Mouse (Mus musculus): ENCODE measurements around the gene Dlx2. TPM values are rescaled to one million over a fixed set of nuclear protein-coding genes. Genes with fewer than 3 reads are reported as not detected.

The Dlx2 gene
- polyA plus RNA-seq, 1 experiment from 2014 or later, result 1.6 TPM

DNA sequence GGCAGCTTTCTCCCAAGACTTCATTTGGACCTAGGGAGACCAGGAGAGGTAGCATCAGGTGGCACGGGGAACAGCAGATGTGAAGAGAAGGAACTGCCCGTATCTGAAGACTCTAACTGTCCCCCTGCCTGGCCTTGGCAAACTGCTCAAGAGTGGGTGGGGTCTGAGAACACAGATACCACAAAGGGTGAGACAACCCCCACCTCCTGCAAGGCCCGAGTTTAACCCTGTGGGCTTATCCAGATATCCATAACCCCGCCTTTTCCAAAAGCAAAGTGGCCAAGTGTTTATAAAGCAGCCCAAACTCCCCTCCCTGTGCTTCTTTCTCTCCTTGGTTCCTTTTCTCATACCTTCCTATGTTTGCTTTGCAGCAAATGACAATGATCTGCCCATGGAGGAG is 23.1 kb downstream of the Dlx2 start:
- H3K4me3 ChIP-seq, result no peak overlapping the region
- no peak overlapping the region for H3K27ac ChIP-seq
- no peaks in the 10 kb centered on the region for H3K9me3 ChIP-seq
- no peak overlapping the region for H3K4me2 ChIP-seq (replicated peaks)
- ATAC-seq (ENCODE audit: low FRiP score, low read depth), result no peak
- no peak overlapping the region for H3K9ac ChIP-seq
- 64% methylated on average over 4 of the region's 4 CpGs for WGBS
- no peaks in the 10 kb centered on the region for H3K36me3 ChIP-seq
- H3K27me3 ChIP-seq (replicated peaks), result peaks cover 76% of the 10 kb centered on the region
- no peaks in the 10 kb centered on the region for H3K4me1 ChIP-seq

DNA sequence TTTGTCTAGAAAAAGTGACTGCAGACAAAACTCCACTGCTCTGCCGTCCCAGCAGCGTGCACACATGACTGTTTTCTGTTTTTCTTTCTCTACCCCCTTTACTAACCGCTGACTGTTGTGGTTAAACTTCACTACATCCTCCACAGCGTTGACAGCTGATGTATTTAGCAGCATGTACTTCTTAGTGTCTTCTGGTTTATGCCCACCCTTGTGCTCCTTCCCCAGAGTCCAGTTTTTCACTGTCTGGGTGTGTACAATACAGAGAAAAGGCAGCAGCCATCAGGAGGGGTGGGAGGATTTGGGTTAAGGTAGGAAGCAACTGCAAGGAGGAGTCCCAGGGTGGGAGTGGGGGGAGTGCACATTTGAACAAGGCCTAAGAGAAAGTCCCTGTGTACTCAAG is 23.7 kb downstream of the Dlx2 start:
- ATAC-seq (ENCODE audit: low FRiP score, low read depth), result no peak
- peaks cover 72% of the 10 kb centered on the region for H3K27me3 ChIP-seq (replicated peaks)
- H3K4me2 ChIP-seq (replicated peaks), result no peak overlapping the region
- H3K9ac ChIP-seq, result no peak overlapping the region
- H3K27ac ChIP-seq, result no peak overlapping the region
- 69% methylated on average over 4 of the region's 4 CpGs for WGBS
- no peaks in the 10 kb centered on the region for H3K36me3 ChIP-seq
- peaks cover 3% of the 10 kb centered on the region; the same call in 1 of the 2 replicates for H3K4me1 ChIP-seq
- no peaks in the 10 kb centered on the region for H3K9me3 ChIP-seq
- no peak overlapping the region for H3K4me3 ChIP-seq

DNA sequence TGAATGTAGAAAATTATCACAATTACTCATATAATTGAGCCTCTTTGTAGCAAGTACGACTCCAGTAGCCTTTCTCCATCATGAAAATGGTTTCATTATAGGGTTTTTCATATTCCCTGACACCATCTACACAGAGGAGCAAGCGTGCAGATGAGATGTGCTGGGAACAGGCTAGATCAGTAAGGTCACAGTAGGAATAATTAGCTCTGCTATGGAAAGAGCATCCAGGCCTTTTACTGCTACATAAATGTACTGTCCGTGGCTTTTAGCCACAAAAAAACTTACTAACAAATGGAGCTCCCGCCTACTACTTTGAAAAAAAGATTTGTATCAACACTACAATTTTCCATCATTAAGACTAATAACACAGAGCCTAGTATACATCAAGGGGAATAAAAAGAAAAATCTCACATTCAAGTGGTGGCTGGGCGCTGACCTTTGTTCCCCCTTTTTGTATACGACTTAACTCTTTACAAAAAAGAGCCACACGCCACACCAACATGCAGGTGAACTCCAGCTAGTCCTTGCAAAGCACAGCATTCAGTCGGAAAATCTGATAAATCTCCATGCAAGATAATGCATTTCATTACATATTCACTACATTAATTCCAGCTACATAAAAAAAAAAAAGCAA is 29.0 kb downstream of the Dlx2 start:
- ATAC-seq (ENCODE audit: low FRiP score, low read depth), result no peak
- H3K27ac ChIP-seq, result no peak overlapping the region

DNA sequence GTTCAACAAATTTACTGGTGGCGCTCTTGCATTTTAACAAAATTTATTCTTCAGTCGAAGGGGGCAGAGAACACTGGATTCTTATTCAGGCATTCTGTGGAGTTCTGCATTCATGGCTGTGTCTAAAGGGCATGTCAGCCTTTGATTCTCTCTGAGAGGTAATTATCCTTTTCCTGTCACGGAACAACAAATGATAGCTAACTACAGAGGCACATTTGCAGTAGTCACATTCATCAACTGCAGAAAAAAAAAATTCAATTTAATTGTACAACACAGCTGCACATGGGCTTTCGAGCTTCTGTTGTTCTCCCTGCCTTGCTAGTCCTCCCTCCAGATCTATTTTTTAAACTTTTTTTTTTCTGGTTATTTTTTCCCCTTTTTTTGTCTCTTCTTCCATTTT is 29.6 kb downstream of the Dlx2 start:
- H3K4me3 ChIP-seq, result no peak overlapping the region
- no peak for ATAC-seq (ENCODE audit: low FRiP score, low read depth)
- H3K36me3 ChIP-seq, result no peaks in the 10 kb centered on the region
- peaks cover 12% of the 10 kb centered on the region; the same call in 1 of the 2 replicates for H3K4me1 ChIP-seq
- H3K27ac ChIP-seq, result no peak overlapping the region
- no peak overlapping the region; the same call in 1 of the 2 replicates for H3K4me2 ChIP-seq (replicated peaks)
- no peaks in the 10 kb centered on the region for H3K9me3 ChIP-seq
- peaks cover 29% of the 10 kb centered on the region for H3K27me3 ChIP-seq (replicated peaks)
- 15% methylated on average over 4 of the region's 4 CpGs for WGBS
- no peak overlapping the region for H3K9ac ChIP-seq

More for the DNA sequence above, 29.0 kb downstream of the Dlx2 start:
- no peak overlapping the region for H3K4me3 ChIP-seq
- no peak overlapping the region for H3K9ac ChIP-seq
- no peaks in the 10 kb centered on the region for H3K9me3 ChIP-seq
- no peaks in the 10 kb centered on the region for H3K36me3 ChIP-seq
- H3K4me2 ChIP-seq (replicated peaks), result no peak overlapping the region
- peaks cover 29% of the 10 kb centered on the region for H3K27me3 ChIP-seq (replicated peaks)
- peaks cover 12% of the 10 kb centered on the region; the same call in 1 of the 2 replicates for H3K4me1 ChIP-seq
- 28% methylated on average over 8 of the region's 8 CpGs for WGBS

DNA sequence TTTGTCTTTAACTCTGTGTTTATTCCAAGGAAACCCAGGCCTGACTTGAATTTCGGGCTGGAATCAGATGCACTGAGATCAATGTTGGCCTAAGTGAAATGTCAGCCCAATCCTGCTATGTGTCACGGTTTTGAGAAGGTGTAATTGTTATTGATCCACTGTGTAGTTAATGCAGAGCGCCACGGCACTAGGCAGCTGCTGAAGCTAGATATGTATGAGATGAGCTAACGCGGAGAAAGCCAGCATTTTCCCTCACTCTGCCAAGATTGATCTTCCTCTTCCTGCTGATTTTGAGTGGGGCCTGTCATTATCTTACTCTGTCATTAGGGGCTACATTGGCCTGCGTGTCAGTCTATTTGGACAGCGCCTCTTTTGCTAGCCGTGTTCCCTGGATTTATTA is 34.2 kb downstream of the Dlx2 start:
- Histone ChIP-seq H3K4me1 (peaks cover 3% of the 10 kb centered on the region; the same call in 1 of the 2 replicates), H3K9ac (no peak overlapping the region), H3K9me3 (no peaks in the 10 kb centered on the region), H3K4me2 (replicated peaks) (no peak overlapping the region), H3K36me3 (no peaks in the 10 kb centered on the region), H3K27ac (no peak overlapping the region), H3K27me3 (replicated peaks) (peaks cover 8% of the 10 kb centered on the region), H3K4me3 (no peak overlapping the region)
- 84% methylated on average over 9 of the region's 9 CpGs for WGBS
- ATAC-seq (ENCODE audit: low FRiP score, low read depth), result no peak

DNA sequence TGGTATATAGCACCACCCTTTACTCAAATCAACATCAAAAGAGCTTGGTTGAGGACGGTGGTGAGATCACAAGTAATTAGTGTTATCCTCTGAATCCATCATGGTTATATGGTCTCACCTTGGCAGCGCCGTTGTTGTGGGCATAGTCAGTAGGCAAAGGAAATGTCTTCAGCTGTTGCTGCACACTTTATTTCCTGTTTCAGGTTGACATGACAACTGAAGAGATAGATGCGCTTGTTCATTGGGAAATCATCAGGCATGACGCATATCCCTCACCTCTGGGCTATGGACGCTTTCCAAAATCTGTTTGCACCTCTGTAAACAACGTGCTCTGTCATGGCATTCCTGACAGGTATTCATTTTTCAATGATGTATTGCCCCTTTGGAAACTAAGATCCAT is 35.3 kb downstream of the Dlx2 start:
- no peak for ATAC-seq (ENCODE audit: low FRiP score, low read depth)
- Histone ChIP-seq H3K9ac (no peak overlapping the region), H3K4me1 (no peaks in the 10 kb centered on the region), H3K27ac (no peak overlapping the region), H3K27me3 (replicated peaks) (peaks cover 8% of the 10 kb centered on the region), H3K4me3 (no peak overlapping the region), H3K4me2 (replicated peaks) (no peak overlapping the region), H3K36me3 (no peaks in the 10 kb centered on the region), H3K9me3 (no peaks in the 10 kb centered on the region)
- WGBS, result 75% methylated on average over 7 of the region's 7 CpGs

DNA sequence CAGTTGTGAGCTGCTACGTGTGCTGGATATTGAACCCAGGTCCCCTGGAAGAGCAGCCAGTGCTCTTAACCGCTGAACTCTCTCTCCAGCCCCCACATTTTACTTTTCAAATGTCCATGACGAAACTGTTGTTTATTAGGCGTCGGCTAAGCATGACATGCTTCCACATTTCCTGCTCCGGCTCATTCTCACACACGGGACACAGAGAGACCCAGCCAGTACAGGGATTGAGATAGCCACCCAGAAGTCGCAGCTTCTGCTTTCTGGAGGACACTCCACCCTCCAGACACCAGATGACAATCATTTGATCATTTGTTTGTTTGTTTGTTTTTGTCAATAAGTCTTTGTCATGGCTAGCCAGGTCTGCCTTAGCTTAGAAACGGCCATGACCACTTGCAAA is 41.7 kb downstream of the Dlx2 start:
- ATAC-seq (ENCODE audit: low FRiP score, low read depth), result no peak
- H3K9me3 ChIP-seq, result no peaks in the 10 kb centered on the region
- H3K27me3 ChIP-seq (replicated peaks), result no peaks in the 10 kb centered on the region
- no peak overlapping the region for H3K4me3 ChIP-seq
- no peak overlapping the region for H3K9ac ChIP-seq
- H3K27ac ChIP-seq, result no peak overlapping the region
- peaks cover 2% of the 10 kb centered on the region; the same call in 1 of the 2 replicates for H3K4me1 ChIP-seq
- WGBS, result 77% methylated on average over 9 of the region's 9 CpGs
- H3K4me2 ChIP-seq (replicated peaks), result no peak overlapping the region
- no peaks in the 10 kb centered on the region for H3K36me3 ChIP-seq

DNA sequence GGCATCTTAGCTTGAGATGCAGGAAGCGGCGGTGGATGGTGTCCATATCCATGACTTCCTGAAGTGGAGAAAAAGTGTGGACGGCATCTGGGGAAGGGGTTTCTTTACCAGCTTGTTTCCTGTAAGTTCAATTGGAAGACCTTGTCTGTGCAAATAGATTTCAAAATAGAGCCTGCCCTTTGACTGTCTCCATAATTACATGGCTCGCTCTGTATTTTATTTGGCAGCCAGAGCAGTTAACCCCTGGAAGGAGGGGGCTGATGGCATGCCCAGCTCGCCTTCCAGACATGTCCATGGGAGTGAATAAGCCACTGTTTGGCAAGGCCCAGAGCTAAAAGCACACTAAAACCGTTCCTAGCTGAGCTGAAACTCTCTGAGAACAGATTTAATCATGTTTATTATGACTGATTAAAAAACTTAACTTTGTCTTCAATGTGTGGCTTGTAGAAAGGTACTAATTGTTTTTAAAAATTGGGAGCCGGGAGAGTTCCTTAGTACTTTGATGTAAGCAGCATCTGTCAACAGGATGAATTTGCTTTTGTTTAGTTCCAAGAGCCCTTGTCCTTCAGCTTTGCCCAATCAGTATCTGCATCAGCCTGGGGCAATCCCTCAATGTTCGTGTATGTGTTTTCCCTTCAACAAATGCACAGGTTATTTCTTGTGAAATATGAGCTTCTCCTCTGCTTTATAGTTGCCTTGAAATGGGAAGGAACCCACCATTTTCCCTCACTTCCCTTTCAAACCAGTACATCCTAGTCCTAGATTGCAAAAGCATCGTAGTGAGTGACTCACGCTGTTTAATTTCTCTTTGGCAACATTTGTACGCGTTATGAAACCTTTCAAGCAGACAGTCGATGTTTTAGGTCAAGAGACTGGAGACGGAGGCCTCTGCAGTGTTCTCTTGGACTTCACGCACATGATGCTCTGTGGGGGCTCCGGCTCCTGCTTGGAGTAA is 47.0 kb downstream of the Dlx2 start:
- ATAC-seq (ENCODE audit: low FRiP score, low read depth), result no peak
- Histone ChIP-seq H3K4me2 (replicated peaks) (no peak overlapping the region), H3K4me1 (peaks cover 9% of the 10 kb centered on the region; the same call in 1 of the 2 replicates), H3K27ac (no peak overlapping the region), H3K4me3 (no peak overlapping the region), H3K9ac (no peak overlapping the region), H3K27me3 (replicated peaks) (no peaks in the 10 kb centered on the region), H3K36me3 (no peaks in the 10 kb centered on the region), H3K9me3 (no peaks in the 10 kb centered on the region)
- WGBS, result 72% methylated on average over 16 of the region's 16 CpGs

DNA sequence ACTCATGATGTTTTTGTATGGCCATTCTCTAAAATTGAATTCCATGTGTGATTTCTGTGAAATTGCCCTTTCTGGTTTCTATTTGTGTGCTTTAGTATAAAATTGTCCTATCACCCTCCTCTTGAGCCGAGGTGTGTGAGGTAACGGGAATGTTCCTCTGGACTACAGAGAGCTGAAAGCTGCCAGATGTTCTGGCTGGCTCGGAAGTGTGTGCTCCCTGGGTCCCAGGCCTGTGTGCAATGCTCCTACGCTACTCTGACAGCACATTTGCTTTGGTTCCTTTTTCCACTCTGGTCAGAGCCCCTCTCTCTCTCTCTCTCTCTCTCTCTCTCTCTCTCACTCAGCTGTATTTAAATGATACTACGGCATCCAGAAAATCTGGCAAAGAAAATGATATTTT is 49.4 kb downstream of the Dlx2 start:
- 59% methylated on average over 5 of the region's 5 CpGs for WGBS
- peaks cover 9% of the 10 kb centered on the region; the same call in 1 of the 2 replicates for H3K4me1 ChIP-seq

DNA sequence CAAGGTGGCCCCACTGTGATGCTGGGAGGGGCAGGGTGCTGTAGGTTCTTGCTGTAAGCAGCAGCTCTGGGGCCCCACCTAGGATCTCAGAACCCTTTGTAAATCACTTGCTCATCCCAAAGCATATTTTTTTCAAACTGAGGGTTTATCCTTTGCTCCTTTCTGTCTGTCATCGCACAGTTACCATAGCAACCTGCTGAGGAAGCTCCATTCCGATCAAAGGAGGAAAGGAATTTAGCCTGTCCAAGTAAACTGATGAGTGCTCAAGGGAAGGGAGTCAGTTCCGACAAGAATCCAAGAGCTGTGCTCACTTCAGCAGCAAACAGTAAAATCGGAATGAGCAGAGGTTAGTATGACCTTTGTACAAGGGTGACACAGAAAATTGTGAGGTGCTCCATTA is 51.6 kb downstream of the Dlx2 start:
- Histone ChIP-seq H3K9me3 (no peaks in the 10 kb centered on the region), H3K4me2 (replicated peaks) (no peak overlapping the region), H3K27me3 (replicated peaks) (no peaks in the 10 kb centered on the region), H3K9ac (no peak overlapping the region), H3K4me1 (peaks cover 7% of the 10 kb centered on the region; the same call in 1 of the 2 replicates), H3K4me3 (no peak overlapping the region), H3K27ac (no peak overlapping the region), H3K36me3 (no peaks in the 10 kb centered on the region)
- no peak for ATAC-seq (ENCODE audit: low FRiP score, low read depth)
- whole genome bisulfite sequencing, result 27% methylated on average over 4 of the region's 4 CpGs

More for the DNA sequence above, 49.4 kb downstream of the Dlx2 start:
- Histone ChIP-seq H3K4me2 (replicated peaks) (no peak overlapping the region), H3K36me3 (no peaks in the 10 kb centered on the region), H3K9ac (no peak overlapping the region), H3K4me3 (no peak overlapping the region), H3K9me3 (no peaks in the 10 kb centered on the region), H3K27me3 (replicated peaks) (no peaks in the 10 kb centered on the region), H3K27ac (no peak overlapping the region)
- ATAC-seq (ENCODE audit: low FRiP score, low read depth), result no peak

DNA sequence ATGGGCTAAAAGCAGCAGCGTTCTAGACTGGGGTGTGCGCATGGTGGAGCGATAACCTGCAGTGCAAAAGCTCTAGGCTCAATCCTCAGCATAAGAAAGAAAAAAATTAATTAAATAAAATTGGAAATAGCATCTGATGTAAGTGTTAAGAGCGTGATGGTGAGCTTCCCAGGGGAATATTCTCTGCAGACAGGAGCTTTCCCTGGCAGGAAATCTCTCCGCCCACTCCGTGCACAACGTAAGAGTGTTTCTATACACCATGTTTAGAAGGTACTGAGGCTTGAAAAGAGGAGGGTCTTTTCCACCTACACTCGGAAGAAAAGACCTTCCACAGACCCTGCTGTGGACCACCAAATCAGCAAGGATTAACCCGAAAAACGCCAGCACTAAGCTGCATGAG is 52.1 kb downstream of the Dlx2 start:
- H3K4me2 ChIP-seq (replicated peaks), result no peak overlapping the region
- WGBS, result 67% methylated on average over 10 of the region's 10 CpGs
- H3K4me3 ChIP-seq, result no peak overlapping the region
- peaks cover 5% of the 10 kb centered on the region; the same call in 1 of the 2 replicates for H3K4me1 ChIP-seq
- H3K9ac ChIP-seq, result no peak overlapping the region
- H3K36me3 ChIP-seq, result no peaks in the 10 kb centered on the region
- ATAC-seq (ENCODE audit: low FRiP score, low read depth), result no peak
- H3K9me3 ChIP-seq, result no peaks in the 10 kb centered on the region
- H3K27me3 ChIP-seq (replicated peaks), result no peaks in the 10 kb centered on the region
- H3K27ac ChIP-seq, result no peak overlapping the region

Data from neural tube, embryonic 12.5 days (tissue).